Mouse (Mus musculus): ENCODE results near the gene Abraxas2.
A peak's percentile ranks its signal among the peaks of the same experiment; 100 is the strongest.

Gene Abraxas2

GRCm38 (mm10) chr7:132898234-132898633 lies 39.2 kb downstream of the Abraxas2 start:
- peak; percentile 80 for DNase-seq (ENCODE audit: low read depth)

- DNase-seq (ENCODE audit: low read depth), result no peak
Measured at GRCm38 (mm10) chr7:132900826-132901531, 42.0 kb downstream of the Abraxas2 start.

- DNase-seq (ENCODE audit: low read depth), result no peak
Measured at GRCm38 (mm10) chr7:132903796-132904195, 44.8 kb downstream of the Abraxas2 start.

GRCm38 (mm10) chr7:132921971-132922370 lies 62.9 kb downstream of the Abraxas2 start:
- DNase-seq (ENCODE audit: low read depth), result no peak

GRCm38 (mm10) chr7:132925227-132925626 lies 66.2 kb downstream of the Abraxas2 start:
- DNase-seq (ENCODE audit: low read depth), result no peak

GRCm38 (mm10) chr7:132927201-132927600 lies 68.2 kb downstream of the Abraxas2 start:
- no peak for DNase-seq (ENCODE audit: low read depth)

- peak; percentile 49 for DNase-seq (ENCODE audit: low read depth)
Measured at GRCm38 (mm10) chr7:132930055-132930454, 71.0 kb downstream of the Abraxas2 start.

- DNase-seq (ENCODE audit: low read depth), result peak; percentile 98
Measured at GRCm38 (mm10) chr7:132930850-132931559, 72.0 kb downstream of the Abraxas2 start, which contains the start of gene Zranb1. Gene Zranb1 (plus strand): TSS chr7:132931142.

- peak; percentile 76 for DNase-seq (ENCODE audit: low read depth)
Measured at GRCm38 (mm10) chr7:132931560-132932351, 72.7 kb downstream of the Abraxas2 start.

- DNase-seq (ENCODE audit: low read depth), result no peak
Measured at GRCm38 (mm10) chr7:132933331-132933730, 74.3 kb downstream of the Abraxas2 start.

Data from induced T-regulatory cell, adult 2 months (primary cell).